Mouse (Mus musculus) embryo, embryonic 11 days (tissue): ENCODE measurements around the gene Gpr179.
A peak's percentile ranks its signal among the peaks of the same experiment; 100 is the strongest.
"Not testable (repeated sequence)": the region's sequence is repeated elsewhere in the genome, so short reads cannot be mapped to it uniquely, and the experiment has no call there.

Experiments
- DNase-seq: peaks from one replicate; pipeline ENCODE4 v3.0.0-alpha.2; 2015

The Gpr179 gene

DNA sequence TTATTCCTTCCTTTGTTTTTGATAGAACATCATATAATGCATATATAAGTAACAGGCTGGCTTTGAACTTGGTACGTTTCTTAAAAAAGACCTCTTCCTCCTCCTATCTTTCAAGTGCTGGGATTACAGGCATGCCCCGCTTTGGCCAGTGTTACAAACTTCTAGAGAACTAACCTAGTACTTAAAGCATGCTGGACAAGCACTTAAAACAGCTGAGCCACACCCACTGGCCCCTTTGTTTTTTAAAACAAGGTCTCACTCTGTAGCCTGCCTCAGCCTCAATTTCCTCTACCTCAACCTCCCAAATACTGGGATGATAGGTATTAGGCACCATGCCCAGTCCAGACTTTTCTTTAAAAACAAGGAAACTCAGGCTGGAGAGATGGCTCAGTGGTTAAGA, 2.8 kb upstream of the Gpr179 start:
- DNase-seq, result no peak

DNA sequence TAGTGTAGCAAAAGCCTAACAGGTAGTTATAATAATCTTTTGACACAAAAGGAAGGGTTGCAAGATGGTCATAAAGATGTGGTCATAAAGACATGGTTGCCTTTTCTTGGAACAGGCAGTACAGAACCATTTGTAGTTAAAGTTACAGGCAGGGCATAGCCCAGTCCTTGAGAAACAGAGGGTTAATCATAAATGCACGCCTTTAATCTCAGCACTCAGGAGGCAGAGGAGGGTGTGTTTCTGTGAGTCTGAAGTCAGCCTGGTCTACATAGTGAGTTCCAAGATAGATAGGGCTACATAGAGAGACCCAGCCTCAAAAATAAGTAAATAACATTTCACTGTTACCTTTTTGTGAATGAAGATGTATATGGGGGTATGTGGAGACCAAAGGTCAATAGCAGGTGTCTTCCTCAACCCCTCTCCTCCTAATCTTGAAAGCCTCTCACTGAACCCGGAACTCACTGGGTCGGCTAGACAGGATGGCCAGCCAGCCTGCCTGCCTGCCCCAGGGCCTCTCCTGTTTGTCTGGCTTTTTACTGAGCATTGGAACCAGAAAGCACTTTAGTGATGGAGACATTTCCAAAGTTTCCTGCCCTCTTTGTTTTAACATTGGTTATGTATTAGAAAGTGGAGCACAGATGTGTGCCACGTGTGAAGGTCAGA, 1.2 kb upstream of the Gpr179 start:
- no peak for DNase-seq

DNA sequence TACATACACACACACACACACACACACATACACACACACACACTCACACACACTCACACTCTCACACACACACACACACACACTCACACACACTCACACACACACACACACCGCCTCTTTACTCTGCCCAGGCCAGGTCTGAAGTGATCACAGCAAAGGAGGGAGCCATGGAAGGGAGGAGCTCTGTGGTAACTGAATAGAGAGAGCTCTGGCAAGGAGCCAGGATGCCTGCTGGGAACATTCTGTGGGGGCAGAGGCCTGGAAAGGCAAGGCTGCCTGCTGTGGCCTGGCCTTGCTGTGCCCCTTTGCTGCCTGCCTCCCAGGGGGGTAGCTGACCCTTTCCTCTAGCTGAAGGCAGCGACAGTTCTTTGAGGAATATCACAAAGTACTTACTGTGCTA, 1.8 kb downstream of the Gpr179 start:
- DNase-seq, result peak; percentile 70

DNA sequence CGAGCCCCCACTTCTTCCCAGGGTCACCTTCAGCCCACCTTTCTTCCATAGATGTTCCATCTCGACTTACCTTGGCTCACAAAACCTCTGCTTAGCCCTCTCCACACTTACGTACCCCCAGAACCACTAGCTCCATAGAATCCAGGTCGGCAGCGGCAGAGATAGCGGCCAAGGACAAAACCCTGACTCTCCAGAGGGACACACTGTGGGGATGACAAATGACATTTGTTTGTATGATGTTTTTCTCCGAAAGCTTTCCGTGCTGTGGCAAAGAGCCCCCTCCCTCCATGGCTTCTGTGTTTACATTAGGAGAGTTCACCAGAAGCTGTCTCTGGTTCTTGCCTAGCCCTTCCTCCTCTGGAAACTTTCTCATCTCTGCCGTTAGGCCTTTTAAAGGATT, 4.6 kb downstream of the Gpr179 start:
- DNase-seq, result no peak

DNA sequence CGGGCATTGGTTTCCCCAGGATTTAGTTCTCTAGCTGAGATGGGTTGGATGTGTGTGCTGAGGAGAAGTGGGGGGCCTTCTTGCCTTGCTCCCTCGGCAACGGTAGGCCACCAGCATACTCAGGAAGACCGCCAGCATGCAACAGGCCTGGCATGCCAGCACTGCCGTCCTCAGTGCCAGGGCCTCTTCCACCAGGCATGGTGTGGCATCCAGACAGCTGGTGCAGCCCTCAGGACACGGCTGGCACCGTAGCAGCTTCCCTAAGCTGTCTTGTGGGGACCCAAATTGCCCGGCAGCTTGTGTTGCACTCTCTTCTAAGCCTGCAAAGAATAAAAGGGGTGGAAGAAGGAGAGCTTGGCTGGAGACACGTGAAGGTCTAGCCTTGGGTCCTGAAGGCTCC, 5.5 kb downstream of the Gpr179 start:
- DNase-seq, result no peak

DNA sequence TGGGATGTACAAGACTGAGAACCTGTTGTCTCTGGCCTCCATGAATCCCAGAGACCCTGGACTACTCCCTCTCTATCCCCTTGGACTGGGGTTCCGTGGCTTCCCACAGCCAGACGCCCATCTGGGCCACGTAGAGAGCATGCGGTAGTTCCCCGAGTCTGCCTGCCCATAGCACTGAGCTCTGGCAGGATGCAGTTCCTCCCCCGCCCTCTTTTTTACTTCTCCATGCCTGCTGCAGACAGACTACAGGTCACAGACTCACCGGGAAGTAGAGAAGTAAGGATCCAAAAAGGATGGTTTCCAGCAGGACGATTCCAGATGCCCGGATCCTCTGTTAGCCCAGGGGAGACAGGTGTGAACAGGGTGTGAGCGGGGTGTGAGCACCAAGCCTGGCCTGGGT, 6.4 kb downstream of the Gpr179 start:
- DNase-seq, result no peak

DNA sequence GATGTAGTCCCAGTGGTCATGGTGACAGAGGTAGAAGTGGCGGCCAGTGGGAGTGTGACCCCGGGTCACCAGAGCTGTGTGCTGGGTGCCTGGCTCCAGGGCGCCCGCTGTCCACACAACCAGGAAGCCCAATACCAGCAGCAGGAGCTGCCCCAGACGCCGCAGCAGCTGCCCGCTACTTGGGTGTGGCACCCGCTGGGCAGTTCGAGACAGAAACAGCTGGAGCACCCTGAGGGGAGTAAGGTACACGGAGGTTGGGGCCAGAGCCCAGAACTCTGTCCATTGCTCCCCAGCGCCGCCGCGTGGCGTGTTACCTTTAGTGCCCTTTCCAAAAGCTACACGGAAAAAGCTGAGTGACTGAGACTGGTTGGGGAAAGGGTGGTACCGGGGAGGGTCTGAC, 8.3 kb downstream of the Gpr179 start:
- peak; percentile 29 for DNase-seq

DNA sequence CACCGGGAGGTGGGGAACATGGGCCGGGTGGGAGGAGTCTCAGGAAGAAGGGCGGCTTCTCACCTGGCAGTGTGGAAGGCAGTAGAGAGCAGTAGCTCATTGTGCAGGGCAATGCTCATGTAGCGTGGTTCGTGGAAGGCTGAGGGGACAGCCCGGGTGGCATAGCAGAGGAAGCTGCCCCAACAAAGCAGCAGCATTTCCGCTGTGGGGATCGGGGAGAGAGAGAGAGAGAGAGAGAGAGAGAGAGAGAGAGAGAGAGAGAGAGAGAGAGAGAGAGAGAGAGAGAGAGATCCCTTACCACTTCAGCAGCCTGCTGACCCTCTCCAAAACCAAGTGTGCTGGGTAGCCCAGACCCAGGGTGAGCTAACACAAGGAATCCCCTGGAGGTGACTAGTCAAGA, 8.7 kb downstream of the Gpr179 start:
- DNase-seq, result no peak

DNA sequence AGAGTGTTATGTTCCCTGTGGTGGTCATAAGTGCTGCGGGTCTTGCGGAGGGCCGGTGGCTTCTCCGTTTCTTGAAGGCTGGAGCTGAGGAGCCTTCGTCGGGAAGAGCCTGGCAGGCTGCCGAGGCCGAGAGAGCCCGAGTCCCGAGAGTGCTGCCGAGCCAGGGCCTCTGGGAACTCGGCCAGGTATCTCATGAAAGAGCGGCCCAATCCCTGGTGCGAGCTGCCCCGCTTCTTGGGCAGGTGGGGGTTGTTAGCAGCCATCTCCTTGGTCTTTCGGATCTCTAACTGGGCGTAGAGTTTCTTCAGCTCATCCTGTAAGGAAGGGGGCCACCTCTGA, 12.9 kb downstream of the Gpr179 start:
- DNase-seq, result no peak

DNA sequence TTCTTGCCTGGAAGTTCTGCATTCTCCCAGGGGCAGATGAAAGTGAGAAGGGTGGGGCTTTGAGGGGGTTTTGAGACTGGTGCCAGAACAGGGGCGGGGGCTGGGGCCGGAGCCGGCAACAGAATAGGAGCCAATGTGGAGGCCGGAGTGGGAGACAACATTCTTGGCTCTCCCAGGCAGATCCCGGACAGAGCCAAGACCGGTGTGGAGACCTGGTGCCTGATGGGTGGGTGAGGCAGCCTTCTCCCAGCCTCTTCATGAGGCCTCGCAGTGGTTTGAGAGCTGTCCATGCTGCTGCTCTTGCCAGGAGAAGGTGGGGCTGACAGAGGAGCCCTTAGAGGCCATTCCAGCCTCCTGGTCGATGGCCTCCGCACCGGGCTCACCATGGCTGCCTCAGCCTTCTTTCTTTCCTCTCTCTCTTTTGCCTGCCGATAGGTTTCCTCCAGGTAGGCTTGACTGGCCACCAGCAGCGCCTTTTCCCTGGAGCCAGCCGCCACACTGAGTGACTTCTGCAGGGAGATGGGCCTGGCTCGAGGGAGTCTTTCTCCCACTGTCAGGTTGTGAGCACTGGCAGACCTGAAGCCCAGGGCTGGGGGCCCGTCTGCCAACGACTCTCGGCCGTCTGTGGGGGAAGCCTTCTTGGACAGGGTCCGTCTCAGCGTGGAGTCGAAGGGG, 13.4 kb downstream of the Gpr179 start:
- no peak for DNase-seq

DNA sequence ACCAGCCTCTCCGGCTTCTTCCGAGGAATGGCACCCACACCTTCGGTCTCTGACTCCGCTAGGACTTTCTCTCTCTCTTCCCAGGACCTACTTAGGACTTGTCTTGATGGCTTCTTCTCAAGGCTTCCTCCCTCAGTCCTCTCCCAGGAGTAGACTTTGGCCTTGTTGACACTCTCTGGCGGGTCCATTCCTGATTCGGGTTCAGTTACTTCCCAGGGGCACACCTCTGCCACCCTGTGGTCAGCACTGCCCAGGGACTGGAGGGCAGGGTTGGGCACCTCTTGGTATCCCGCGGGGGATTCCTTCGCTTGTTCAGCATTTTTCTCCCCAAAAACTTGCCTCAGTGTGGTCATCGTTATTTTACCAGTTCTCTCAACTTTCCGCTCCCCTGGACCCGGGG, 14.5 kb downstream of the Gpr179 start:
- DNase-seq, result no peak

DNA sequence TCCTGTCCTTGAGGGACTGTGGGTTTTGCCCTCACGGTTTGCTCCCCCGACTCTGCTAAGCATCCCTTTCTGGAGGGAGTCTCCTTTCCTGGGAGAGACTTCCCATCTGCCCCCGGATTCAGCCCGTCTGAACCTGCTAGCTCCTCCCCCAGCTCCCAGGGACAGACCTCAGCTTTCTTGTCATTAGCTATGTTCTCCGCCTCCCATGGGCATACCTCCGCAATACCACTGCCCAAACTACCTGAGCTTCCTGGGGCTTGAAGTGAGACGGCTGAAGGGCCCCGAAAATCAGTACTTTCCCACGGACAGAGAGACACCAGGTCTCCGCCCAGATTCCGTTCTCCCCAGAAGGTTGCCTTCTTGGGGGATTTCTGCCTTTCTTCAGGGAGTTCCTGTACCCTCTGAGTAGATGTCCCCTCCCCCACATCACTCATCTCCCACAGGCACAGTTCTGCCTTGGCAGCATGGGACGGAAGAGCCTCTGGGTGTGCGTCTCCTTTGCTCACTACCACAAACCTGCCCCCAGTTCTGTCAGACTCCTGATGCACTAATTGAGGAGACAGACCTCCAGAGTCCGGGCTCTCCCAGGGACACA, 15.0 kb downstream of the Gpr179 start:
- no peak for DNase-seq

DNA sequence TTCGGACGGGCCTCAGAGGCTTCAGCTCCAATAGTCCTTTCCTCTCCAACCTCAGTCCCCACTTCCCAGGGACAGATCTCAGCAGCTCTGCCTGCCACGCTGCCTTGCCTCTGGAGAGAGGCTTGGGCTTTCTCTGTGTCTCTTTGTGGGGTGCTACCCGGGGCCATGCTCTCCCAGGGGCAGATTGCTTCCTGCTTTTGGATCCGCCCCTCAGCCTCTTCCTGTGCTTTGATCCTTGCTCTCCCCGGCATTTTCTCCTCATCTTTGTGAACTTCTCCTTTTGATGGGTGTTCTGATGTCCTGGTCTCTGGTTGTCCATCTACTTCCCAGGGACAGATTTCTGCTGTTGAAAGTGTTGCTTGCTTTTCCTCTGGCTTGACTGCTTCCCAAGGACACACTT, 15.6 kb downstream of the Gpr179 start:
- DNase-seq, result no peak

DNA sequence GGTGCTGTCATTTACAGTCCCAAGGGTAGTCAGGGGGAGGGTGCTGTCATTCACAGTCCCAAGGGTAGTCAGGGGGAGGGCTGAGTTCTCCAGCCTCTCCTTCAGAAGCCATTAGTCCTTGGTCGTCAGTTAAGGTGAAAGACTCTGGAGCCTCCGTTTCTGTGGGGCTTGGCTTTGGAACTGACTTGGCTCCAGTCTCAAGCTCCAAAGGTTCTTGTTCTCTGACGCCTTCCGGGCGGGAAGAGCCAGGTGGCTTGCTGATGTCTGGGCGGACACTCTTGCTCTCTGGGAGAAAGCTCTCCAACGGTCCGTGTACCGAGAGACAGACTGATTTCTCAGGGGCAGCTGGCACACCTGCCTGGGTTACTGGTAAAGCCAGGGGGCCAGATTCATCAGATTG, 17.5 kb downstream of the Gpr179 start:
- no peak for DNase-seq

DNA sequence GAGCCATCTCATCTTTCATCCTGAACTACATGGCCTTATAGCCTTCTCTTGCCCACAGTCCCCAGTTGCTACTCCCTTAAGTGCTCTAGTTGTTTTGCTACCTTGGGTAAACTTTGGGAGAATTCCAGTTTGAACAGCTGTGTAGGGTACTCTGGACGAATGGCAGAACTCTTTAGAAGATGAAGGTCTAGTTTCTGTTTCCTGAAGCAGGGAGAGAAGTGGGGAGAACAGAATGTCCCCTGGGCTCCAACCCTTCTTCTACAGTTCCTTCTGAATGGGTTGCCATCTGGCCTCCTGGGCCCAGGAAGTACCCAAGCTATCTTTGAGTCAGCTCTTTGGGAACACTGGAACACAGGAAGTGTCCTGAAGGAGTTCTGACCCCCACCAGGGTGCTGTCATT, 18.0 kb downstream of the Gpr179 start:
- no peak for DNase-seq

DNA sequence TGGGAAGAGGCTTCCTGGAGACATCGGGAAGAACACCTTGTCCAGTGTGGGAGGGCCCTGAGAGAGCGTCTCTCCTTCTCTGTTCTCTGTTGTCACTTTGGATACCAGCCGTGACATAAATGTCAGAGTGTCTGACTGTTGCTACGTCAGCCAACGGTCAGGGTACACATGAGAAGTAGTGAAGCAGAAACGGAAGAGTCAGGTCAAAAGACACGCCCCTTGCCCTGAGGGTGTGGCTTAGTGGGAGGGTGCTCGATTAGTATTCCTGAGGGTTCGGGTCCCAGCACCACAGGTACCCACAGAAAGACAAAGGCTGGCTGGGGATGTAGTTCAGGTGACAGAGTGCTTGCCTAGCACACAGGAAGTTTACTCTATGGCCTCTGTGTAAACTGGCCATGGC, 18.8 kb downstream of the Gpr179 start:
- DNase-seq, result no peak

DNA sequence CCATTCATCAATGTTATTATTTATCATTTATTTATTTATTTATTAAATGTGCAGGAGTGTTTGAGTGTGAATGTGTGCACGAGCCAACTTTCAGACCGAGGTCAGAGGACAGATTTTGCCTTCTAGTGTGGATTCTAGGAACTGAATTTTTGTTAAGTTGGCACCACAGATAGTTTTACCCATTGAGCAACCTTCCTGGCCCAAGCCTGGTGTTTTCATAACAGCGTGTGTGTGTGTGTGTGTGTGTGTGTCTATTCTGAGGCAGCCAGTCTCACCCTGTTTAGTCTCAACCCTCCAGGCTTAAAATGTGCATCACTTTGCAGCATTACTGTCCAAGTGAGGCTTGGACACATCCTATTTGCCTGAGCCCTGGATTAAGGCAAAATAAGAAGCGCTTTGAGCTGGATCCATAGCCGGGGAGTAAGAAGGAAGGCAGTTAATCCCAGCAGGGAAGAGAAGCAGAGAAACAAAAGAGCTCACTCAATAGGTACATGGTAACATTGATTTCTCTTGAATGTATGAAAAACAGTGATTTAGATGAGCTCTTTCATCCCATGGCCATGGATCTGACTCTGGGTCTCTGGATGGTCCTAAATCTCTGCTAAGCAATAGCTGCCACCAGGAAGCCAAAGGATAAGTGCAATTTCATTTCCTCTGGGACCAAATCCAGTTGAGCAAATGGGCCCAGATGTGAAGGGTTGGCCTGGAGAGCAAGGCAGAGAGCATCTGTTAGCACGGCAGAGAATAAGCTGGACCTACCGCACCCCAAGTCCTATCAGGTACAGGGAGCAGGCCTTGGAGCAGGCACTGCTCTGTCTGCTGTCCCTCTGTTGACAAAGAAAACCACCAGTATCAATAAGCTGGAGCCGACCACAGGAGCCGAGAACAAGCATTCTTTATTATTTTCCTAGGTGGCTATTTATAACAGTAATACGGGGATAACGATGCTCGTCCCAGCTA, 20.4 kb downstream of the Gpr179 start:
- DNase-seq, result no peak

DNA sequence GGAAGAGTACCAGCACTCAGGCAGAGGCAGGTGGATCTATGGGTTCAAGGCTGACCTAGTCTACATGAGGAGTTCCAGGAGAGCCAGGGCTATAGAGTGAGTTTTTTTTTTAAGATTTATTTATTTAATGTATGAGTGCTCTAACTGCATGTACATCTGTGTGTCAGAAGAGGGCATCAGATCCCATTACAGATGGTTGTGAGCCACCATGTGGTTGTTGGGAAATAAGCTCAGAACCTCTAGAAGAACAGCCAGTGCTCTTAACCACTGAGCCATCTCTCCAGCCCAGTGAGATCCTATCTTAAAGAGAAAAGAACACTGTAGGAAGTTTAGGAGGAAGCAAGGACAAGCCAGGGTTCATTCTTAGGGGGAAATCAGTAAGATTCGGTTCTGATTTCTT, 21.6 kb downstream of the Gpr179 start:
- DNase-seq, result no peak

DNA sequence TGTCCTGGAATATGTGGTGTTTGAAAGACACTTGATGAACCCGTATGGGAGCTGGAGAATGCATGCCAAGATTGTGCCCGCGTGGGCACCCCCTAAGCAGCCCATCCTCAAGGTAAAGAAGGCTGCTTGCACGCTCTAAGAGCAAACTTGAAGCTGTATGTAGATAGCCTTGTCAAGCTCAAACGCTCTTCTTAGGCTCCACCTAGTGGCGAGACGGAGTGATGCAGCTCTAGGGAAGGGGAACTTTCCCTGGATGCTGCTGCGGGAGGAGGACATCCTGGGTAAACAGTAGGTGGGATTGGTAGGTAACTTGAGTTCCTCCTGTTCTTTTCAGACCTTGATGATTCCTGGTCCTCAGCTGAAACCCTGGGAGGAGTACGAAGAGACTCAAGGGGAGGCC, 23.7 kb downstream of the Gpr179 start:
- peak; percentile 81 for DNase-seq

DNA sequence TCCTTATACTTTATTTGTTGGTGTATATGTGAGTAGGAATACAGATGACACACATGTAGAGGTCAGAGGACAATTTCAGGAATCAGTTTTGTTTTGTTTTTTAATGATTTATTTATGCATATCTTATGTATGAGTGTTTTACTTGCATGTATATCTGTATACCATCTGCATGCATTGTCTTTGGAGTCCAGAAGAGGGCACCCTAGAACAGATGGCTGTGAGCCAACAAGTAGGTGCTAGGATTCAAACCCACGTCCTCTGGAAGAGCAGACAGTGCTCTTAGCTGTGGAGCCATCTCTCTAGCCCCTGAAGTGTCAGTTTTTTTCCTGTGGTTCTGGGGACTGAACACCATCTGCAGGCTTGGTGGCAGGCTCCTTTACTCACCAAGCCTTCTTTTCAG, 26.7 kb downstream of the Gpr179 start:
- no peak for DNase-seq

DNA sequence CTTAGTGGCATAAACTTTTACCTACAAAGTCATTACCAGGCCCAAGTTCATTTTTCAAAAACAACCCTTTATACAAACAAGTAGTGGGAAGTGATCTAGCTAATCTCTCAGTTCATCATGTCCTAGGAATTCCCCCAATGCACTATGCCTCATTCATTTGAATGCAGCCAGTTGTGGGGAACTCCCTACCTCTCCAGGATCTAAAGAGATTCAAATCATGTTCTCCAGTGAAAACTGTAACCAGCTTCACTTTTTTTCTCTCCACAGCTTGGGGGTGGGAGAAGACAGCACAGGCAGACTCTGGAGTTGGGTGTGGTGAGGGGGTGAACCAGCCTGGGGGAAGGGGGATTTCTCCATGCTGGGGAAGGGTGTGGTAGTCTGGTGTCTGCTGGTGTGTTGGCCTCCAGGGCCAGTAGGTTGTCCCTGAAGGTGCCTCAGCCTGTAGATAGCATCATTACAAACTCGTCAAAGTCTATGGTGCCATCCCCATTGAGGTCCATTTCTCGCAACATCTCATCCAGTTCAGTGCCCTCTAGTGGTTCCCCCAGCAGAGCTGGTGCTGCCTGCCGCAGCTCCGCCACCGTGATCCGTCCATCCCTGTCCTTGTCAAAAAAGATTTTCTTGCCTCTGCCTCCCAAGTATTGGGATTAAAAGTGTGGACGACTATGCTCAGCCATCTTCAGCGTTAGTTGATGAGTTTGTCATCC, 29.8 kb downstream of the Gpr179 start:
- DNase-seq, result not testable (repeated sequence)

DNA sequence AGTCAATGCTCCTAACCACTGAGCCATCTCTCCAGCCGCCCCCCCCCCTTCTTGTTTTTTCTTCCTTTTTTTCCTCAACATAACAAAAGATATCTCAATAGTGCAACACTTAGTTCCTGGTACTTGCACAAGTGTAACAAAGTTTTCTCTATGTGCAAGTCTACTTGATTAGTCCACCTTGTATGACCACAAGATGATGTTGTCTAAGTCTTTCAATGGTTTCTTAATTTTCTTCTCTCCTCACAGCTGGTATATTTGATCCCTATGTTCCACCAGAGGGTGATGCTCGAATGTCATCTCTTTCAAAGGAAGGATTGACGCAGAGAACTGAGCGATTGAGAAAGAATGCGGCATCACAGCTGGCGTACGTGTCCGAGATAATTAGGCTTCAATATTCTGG, 30.7 kb downstream of the Gpr179 start:
- no peak for DNase-seq
